Mouse (Mus musculus) adrenal gland, adult (tissue): ENCODE data around the gene Aif1.
A peak's percentile ranks its signal among the peaks of the same experiment; 100 is the strongest.

Experiments used
- DNase-seq, 2 experiments: peaks; one replicate each; pipeline ENCODE4 v3.0.0; 2022 to 2023; ENCODE audit warnings: low spot score in 1 of 2; ENCODE audit not compliant: inconsistent age in 2 of 2

Aif1 gene

DNA sequence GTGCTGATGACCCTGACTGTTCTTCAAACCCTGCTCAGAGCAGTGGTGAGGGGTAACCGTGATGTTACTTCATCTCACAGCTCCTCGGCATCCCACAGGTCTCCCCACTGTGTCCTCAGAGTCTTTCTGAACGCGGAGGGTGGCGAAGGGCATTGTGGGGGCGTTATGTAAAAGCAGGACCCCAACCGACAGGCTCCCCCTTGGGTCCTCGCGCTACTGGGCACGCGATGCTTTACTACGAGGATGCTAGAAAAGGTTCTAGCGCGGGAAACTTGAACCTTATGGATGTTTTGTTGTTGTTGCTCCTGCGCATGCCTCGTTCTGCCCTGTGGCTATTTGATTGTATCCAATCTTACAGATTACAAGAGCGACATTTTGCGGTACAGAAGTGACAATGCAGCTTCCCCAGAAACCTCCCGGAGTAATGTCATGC lies 54.0 kb downstream of the Aif1 start, which contains the start of gene Csnk2b:
Csnk2b (minus strand) TSS at position 183 of the 433 bp plus-strand sequence.
- DNase-seq = peak; percentile 66 to 85

DNA sequence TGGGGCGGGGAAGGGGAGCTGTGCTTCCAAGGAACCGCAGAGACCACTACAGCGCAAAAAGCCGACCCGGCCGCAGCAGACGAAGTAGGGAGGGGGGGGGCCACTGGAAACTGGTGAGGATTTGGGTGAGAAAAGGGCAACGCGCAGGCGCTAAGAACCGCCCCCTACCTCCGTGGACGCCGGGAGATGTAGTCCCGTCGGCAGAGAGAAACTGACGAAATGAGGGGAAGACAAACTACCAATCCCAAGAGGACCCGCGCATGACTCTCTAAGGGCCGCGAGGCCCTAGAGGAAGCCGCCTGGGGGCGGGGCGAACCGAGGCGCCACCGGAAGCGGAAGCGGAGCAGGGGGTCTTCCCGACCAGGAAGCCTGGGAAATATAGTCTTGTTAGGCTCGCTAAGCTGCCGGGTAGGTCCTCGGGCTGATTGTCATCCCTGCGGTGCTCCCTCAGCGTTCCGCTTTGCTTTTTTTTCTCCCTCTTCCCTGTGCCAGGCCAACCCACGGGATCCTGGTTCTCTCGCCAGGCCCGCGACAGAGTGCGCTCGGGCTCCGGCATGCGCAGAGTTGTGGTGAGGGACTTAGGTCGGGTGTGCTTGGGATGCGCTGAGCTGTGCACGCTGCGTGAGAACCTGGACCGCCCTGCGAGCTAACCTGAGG lies 54.6 kb downstream of the Aif1 start, which contains the start of gene Gpank1:
Gpank1 (plus strand) TSS at position 313 of the 657 bp plus-strand sequence.
- peak; percentile 99 for DNase-seq
